Mouse (Mus musculus) olfactory bulb, adult 2 months (tissue): ENCODE data around the gene Arid5b.

Source experiments
- CTCF ChIP-seq: fragments of 200-500 bp; IDR thresholded peaks from 2 replicates; pipeline ENCODE4 v1.5.1; 2012; ENCODE audit warnings: low read depth, mild to moderate bottlenecking, low read length, moderate library complexity; ENCODE audit not compliant: insufficient read depth
- POLR2A ChIP-seq: fragments of 200-500 bp; IDR thresholded peaks from 2 replicates; pipeline ENCODE4 v1.6.1; 2012; ENCODE audit warnings: mild to moderate bottlenecking, low read depth, low read length, moderate library complexity; ENCODE audit not compliant: insufficient read depth

DNA sequence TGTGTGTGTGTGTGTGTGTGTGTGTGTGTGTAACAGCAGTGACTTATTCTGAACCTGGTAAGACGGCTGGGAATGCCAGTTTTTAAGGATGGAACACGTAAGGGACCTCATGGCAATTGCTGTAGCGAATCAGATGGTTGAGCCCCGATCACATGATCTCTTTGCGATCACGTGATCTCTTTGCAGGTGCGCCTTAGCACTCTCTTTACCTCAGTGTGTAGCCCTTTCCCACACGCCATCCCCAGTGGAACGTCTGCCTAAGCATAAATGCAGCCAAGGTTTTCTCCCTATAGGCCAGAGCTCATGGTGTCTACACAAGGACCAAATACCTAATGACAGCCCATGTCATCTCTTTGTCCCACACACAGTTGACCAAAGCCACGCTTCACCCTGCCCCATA is 97.4 kb downstream of the Arid5b start:
- no peak for TF ChIP-seq POLR2A
- no peak for TF ChIP-seq CTCF
